Mouse (Mus musculus): ENCODE data around the gene Impdh1.
"Not testable (repeated sequence)": the region's sequence is repeated elsewhere in the genome, so short reads cannot be mapped to it uniquely, and the experiment has no call there.

The Impdh1 gene

DNA sequence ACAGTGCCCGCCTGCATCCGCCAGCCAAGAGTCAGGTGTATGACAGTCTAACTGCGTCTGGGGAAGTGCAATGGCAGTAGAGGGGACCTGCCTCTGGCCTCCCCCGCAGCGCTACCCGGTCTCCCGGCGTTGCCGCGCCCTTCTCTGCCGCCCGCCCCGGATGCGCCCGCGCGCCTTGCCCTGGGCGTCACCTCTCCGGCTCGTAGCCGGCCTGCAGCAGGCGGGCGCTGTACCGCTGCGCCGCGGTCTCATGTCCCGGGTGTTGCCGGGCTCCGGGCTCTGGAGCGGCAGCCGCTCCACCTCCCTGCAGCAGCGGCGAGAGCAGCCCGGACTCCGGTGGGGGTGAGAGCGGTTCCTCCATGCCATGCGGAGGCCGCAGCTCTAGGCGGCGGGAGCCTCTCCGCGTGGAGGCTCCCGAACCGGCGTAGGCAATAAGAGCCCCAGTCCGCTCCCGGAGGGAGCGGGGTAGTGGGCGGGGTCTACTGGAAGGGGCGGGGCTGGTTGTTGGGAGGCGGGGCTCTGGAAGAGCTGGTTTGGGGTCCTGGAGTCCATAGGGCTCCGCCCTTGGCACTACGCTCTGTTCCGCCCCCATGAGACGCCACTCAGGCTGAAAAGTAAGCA lies at the start of gene Impdh1:
Gene Impdh1 (minus strand): TSS at position 484 of the 621 bp plus-strand sequence.
- peak; percentile 69 for DNase-seq (ENCODE audit: low spot score)

- no peak for DNase-seq (ENCODE audit: low spot score)
Measured at GRCm38 (mm10) chr6:29264456-29264781, 48.3 kb upstream of the Impdh1 start.

GRCm38 (mm10) chr6:29263650-29264455 lies 47.7 kb upstream of the Impdh1 start:
- no peak for DNase-seq (ENCODE audit: low spot score)

DNA sequence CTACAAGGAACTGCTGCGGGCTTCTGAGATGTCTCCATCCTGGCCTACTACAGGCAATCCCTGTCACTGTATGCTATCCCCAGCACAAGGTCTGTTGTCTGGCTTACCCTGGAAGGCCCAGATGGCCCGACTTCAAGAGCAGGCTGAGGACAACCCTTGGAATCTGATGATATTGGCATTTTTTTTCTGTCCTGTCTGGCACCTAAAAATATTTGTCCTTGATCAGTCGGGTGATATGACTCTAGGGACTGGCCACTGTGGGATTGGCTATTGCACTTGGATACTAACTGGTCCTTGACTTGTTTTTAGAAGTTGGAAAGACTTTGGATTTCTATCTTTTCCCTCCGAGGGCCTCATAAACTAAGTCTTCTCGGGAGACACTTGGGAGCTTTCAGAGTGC lies 45.7 kb upstream of the Impdh1 start:
- no peak for DNase-seq (ENCODE audit: low spot score)

DNA sequence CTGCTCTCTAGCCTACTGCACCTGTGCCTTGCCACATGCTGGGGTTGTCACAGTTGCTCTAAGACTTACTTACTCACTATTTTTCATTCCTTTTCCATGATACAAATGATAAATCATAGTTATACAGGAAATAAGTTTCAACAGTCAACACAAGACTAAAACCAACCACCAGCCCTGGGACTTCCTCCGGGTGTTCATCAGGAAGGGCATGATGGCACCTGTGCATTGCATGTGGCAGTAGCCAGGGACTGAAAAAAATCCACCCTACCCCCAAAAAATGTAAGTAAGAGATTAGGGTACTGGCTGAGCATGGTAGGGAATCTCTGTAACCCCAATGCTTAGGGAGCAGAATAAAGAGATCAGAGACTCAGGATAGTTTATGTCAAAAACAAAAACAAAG lies 43.3 kb upstream of the Impdh1 start:
- DNase-seq (ENCODE audit: low spot score) = no peak

DNA sequence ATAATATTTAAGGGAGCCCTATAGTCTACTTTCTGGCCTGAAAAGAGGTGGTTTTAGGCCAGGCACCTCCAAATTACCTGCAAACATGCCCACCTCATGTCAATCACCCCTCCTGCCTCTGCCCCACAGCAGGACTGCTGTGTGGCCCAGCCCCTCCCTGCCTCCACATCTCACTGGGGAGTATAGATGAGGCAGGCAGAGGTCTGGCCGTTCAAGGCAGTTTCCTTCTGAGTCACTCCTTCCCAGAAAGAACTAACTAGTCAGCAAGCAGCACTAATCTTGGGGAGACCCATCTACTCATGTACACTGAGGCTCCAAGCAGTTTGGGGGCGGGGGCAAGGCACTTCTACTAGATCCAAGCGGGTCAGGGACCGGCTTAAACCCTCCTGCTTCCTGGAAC lies 30.9 kb upstream of the Impdh1 start:
- DNase-seq (ENCODE audit: low spot score) = no peak

DNA sequence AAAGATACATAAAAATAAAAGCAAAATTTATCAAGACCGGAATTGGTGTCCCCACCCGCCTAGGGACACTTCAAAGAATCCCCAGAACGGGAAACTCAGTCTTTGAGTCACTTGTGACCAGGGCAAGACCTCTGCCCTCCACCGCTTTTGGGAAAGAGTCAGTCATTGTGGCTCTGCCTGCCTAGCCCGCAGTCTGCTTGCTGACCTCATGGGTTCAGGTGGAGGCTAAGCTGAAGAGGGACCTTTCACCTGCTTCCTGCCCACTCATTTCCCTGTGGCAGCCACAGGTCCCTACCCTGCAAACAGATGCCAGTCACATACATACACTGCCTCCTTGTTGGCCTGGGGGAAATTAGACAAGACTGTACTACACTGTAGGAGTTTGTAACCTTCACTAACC lies 30.4 kb upstream of the Impdh1 start:
- no peak for DNase-seq (ENCODE audit: low spot score)

GRCm38 (mm10) chr6:29246183-29246582 lies 30.0 kb upstream of the Impdh1 start:
- no peak for DNase-seq (ENCODE audit: low spot score)

- no peak for DNase-seq (ENCODE audit: low spot score)
Measured at GRCm38 (mm10) chr6:29245272-29246120, 29.3 kb upstream of the Impdh1 start.

GRCm38 (mm10) chr6:29242265-29242664 lies 26.1 kb upstream of the Impdh1 start:
- DNase-seq (ENCODE audit: low spot score) = peak; percentile 29

GRCm38 (mm10) chr6:29241697-29242096 lies 25.5 kb upstream of the Impdh1 start:
- no peak for DNase-seq (ENCODE audit: low spot score)

DNA sequence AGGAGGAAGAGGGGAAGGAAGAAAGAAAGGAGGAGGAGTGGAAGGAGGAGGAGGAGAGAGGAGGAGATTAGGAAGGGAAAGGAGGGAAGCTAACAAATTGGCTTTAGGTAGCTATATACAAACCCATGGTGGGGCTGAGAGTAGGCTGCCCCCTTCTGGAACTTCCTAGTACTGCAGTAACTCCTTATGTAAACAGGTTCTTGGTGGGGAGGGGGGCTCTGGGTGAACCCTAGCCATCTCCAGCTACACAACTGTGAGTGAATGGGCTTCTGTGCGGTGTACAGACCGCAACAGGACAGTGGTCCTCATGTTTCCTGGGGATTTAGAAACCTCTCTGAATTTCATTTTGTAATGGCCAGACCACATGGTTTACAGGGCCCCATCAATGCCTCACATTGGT lies 24.6 kb upstream of the Impdh1 start:
- peak; percentile 68 for DNase-seq (ENCODE audit: low spot score)

- DNase-seq (ENCODE audit: low spot score) = no peak
Measured at GRCm38 (mm10) chr6:29234272-29234671, 18.1 kb upstream of the Impdh1 start.

DNA sequence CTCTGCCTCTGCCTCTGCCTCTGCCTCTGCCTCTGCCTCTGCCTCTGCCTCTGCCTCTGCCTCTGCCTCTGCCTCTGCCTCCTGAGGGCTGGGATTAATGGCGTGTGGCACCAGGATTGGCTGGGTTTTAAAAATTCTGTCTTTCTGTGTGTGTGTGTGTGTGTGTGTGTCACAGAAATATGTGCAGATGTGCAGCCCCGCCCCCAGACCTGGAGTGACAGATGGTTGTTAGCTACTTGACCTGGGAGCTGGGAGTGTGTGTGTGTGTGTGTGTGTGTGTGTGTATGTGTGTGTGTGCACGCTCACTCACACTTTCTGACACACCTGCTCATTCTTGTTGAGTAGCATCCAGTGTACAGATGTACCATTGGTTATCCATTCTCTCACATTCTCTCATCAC lies 17.5 kb upstream of the Impdh1 start:
- no peak for DNase-seq (ENCODE audit: low spot score)

DNA sequence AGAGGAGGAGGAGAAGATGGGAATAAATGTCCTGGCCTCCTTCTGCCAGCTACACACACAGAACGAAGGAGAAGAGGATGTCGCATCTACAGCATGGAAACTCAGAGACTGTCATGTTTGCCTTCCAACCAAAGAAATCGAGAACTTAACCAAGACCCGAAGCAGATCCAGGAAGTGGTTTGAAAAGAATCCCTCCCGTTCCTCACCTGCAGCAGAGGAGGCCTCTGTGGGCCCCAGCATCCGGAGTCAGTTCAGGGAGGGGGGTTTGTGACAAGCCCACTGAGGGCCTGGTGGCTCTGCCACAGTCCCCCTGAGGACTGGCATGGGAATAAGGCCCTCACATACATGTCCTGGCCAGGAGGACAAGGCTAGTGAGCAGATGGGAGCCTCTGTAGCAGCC lies 16.2 kb upstream of the Impdh1 start:
- no peak for DNase-seq (ENCODE audit: low spot score)

DNA sequence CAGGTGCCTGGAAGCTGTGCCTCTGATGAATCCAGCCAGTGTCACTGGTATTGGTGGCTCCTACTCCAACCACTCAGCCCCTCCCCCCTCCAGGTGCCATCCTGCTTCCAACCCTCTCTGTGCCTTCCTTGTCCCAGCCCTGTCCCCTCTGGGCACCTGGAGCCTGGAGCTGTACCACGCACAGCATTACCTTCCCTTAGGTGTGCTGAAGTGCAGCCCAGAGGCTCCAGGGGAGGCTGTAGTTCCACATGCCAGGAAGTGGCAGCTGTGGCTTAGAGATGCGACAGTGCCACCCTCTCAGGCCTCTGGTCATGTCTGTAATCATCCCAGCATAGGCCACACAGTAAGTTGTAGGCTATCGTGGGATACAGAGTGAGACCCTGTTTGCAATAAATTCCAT lies 15.6 kb upstream of the Impdh1 start:
- DNase-seq (ENCODE audit: low spot score) = no peak

GRCm38 (mm10) chr6:29230386-29230785 lies 14.2 kb upstream of the Impdh1 start:
- no peak for DNase-seq (ENCODE audit: low spot score)

GRCm38 (mm10) chr6:29229265-29229913 lies 13.2 kb upstream of the Impdh1 start:
- no peak for DNase-seq (ENCODE audit: low spot score)

- DNase-seq (ENCODE audit: low spot score) = not testable (repeated sequence)
Measured at GRCm38 (mm10) chr6:29217717-29218116, 1.6 kb upstream of the Impdh1 start.

DNA sequence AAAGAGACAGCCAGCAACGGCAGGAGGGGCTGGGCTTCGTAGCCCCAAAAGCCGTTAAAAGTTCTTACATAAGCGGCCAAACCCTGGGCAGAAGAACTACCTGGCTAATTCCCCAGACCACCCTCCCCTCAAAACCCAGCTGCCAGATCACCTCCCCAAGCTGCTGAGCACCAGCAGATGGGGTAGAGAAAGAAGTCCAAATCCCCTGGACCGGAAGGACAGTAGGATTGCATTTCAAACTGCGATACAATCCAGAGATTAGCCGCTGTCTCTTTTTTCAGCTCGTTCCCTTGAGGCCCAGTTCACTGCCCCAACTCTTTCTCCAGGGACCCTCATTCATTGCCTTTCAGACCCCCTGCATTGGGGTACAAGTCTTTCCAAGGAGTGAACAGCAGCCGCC lies 983 bp downstream of the Impdh1 start:
- DNase-seq (ENCODE audit: low spot score) = no peak

DNA sequence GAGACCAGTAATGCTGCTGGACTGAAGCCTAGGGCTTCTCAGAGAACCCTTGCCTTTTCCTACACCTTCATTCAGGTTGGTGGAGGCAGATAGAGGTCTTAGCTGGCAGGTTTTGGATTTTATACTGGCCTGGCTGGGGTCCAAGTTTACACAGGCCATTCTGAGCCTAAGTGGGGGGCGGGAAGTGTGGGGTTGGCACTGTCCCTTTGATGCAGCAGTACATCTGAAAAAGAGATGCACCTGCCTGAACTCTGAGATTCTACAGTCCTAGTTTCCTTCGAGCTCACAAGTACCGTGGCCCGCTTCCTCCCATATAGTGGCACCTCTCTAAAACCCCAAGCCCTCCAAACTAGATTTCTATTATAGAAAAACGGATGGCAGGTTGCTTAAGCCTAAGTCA lies 1.4 kb downstream of the Impdh1 start:
- no peak for DNase-seq (ENCODE audit: low spot score)

DNA sequence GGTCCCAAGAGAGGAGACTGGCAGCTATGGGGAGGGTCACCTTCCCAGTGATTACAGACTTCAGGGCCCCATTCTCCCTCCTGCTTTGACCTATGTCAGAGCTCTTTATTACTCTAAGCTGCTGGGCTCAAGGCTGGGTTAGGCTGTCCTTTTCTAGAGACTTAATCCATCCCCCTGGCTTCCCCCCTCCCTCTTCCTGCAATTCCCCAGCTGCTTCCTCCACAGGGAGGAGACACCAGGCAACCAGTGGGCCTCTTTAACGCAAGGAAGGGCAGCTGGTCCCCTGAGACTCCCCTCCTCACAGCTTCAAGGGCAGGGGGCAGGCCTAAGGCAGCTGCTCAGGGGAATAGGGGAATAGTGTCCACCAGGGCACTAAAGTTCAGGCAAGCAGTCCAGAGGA lies 1.9 kb downstream of the Impdh1 start:
- DNase-seq (ENCODE audit: low spot score) = peak; percentile 63

All from MN1 (cell line).